Mouse (Mus musculus): ENCODE measurements around the gene Sp9. TPM values are rescaled to one million over a fixed set of nuclear protein-coding genes. Genes with fewer than 3 reads are reported as not detected.

Sp9 gene
- polyA plus RNA-seq (2015; fragmentation: Nextera tagmentation; extraction: Ambion mirVana): 0.87 and 1.6 TPM in 2 replicates

DNA sequence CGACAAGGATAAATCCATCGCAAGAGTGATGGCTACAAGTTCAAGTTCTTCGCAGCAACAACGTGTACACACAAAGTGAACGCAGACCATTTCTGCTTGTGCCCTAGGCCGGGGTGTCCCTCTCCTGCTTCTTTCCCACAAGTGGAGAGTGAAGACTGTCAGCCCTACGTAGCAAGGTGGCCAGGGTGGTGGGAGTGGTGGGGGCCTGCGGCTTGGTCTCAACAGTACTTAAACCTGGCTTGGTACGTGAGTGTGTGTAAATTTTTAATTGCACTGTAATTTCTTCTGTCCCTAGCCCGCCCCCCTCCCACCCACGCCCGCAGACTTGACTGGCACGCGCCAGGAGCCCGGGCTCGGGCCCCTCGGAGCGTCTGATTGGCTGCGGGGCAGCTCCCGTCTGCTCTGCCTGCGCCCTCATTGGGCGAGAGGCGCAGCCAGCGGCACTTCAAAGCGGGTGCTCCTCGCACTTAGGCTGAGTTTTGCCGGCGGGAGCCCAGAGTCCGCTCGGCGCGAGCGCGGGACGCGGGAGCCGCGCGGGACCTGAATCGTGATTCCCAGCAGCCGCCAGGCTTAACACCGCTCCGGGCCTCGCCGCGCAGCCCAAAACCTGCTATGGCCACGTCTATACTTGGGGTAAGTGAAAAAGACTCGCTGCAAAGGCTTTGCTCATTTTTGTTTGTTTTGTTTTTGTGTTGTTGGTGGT is at the start of gene Sp9:
Gene Sp9, plus strand, starts transcription at position 467 of the 703 bp plus-strand sequence.
- peak; percentile 84 for ATAC-seq (ENCODE audit: low FRiP score, low read depth)
- peaks cover 86% of the 10 kb centered on the region for H3K27me3 ChIP-seq
- H3K9ac ChIP-seq: peak within 1 kb of the TSS; percentile 71
- WGBS: under 1% methylated on average over 48 of the region's 48 CpGs
- H3K4me1 ChIP-seq: peaks cover 49% of the 10 kb centered on the region
- no peaks in the 10 kb centered on the region for H3K36me3 ChIP-seq
- peak within 1 kb of the TSS; percentile 55 for H3K4me3 ChIP-seq
- no peaks in the 10 kb centered on the region for H3K9me3 ChIP-seq
- H3K4me2 ChIP-seq (replicated peaks): peak within 1 kb of the TSS; percentile 78
- H3K27ac ChIP-seq: no peak within 1 kb of the TSS

GRCm38 (mm10) chr2:73231081-73231480 is 40.6 kb upstream of the Sp9 start:
- H3K36me3 ChIP-seq: no peaks in the 10 kb centered on the region
- H3K4me2 ChIP-seq (replicated peaks): no peak overlapping the region
- H3K9me3 ChIP-seq: no peaks in the 10 kb centered on the region
- H3K4me1 ChIP-seq: peaks cover 8% of the 10 kb centered on the region
- ATAC-seq (ENCODE audit: low FRiP score, low read depth): no peak
- no peak overlapping the region for H3K4me3 ChIP-seq
- no peaks in the 10 kb centered on the region for H3K27me3 ChIP-seq
- H3K27ac ChIP-seq: no peak overlapping the region
- no peak overlapping the region for H3K9ac ChIP-seq
- 45% methylated on average over 3 of the region's 3 CpGs for WGBS

- no peak overlapping the region for H3K9ac ChIP-seq
- no peak for ATAC-seq (ENCODE audit: low FRiP score, low read depth)
- WGBS: 78% methylated on average over 4 of the region's 4 CpGs
- H3K4me1 ChIP-seq: peaks cover 10% of the 10 kb centered on the region
- no peak overlapping the region for H3K4me2 ChIP-seq (replicated peaks)
- H3K27me3 ChIP-seq: no peaks in the 10 kb centered on the region
- H3K27ac ChIP-seq: no peak overlapping the region
- H3K4me3 ChIP-seq: no peak overlapping the region
- no peaks in the 10 kb centered on the region for H3K36me3 ChIP-seq
- H3K9me3 ChIP-seq: no peaks in the 10 kb centered on the region
These were observed 30.4 kb upstream of the Sp9 start for GRCm38 (mm10) chr2:73241299-73241698.

GRCm38 (mm10) chr2:73248701-73249100 is 23.0 kb upstream of the Sp9 start:
- H3K4me2 ChIP-seq (replicated peaks): no peak overlapping the region
- peaks cover 5% of the 10 kb centered on the region for H3K4me1 ChIP-seq
- no peak overlapping the region for H3K9ac ChIP-seq
- 52% methylated on average over 4 of the region's 4 CpGs for WGBS
- H3K27ac ChIP-seq: no peak overlapping the region
- H3K4me3 ChIP-seq: no peak overlapping the region
- no peaks in the 10 kb centered on the region for H3K27me3 ChIP-seq
- ATAC-seq (ENCODE audit: low FRiP score, low read depth): no peak
- no peaks in the 10 kb centered on the region for H3K36me3 ChIP-seq
- peaks cover 7% of the 10 kb centered on the region; the same call in 1 of the 2 replicates for H3K9me3 ChIP-seq

DNA sequence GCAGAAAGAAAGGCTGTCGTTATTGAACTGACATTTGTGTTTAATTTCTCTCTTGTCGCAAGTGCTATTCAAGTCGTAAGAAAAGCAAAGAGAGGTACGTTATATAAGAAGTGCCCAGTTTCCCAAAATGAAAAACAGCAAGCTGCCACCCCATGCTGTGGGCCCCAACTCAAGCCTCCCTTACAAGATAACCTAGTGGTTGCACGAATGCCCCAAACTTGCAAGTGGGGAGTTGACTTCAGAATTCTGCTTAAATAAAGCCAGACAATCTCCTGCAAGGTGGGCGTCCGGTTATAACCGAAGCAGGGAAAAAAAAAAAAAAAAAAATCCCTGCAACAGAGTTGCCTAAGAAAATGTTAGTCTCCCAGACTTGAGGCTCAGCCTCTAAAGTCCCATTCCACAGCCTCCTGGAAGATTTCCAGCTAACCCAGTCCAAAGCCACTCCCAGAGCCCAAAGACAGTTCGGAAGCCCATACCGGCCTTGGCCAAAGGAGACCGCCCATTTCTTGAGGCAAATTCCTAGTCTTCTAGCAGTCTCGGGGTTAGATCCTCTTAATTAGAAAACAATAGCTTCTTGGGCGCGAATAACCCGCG is 8.5 kb upstream of the Sp9 start:
- H3K27me3 ChIP-seq: peaks cover 52% of the 10 kb centered on the region
- peak overlapping the region; percentile 90 for H3K4me2 ChIP-seq (replicated peaks)
- WGBS: 3% methylated on average over 16 of the region's 16 CpGs

GRCm38 (mm10) chr2:73263794-73264610 is 7.7 kb upstream of the Sp9 start:
- Histone ChIP-seq H3K4me3 (peak overlapping the region; percentile 54), H3K27ac (no peak overlapping the region), H3K4me1 (peaks cover 27% of the 10 kb centered on the region), H3K36me3 (no peaks in the 10 kb centered on the region), H3K27me3 (peaks cover 59% of the 10 kb centered on the region), H3K4me2 (replicated peaks) (peak overlapping the region; percentile 90), H3K9ac (peak overlapping the region; percentile 60), H3K9me3 (peaks cover 4% of the 10 kb centered on the region; the same call in 1 of the 2 replicates)
- 2% methylated on average over 38 of the region's 38 CpGs for WGBS
- peak; percentile 57; the same call in 1 of the 2 replicates for ATAC-seq (ENCODE audit: low FRiP score, low read depth)

More for the DNA sequence above, 8.5 kb upstream of the Sp9 start:
- H3K4me1 ChIP-seq: peaks cover 26% of the 10 kb centered on the region
- no peak overlapping the region for H3K27ac ChIP-seq
- peak overlapping the region; percentile 60 for H3K9ac ChIP-seq
- ATAC-seq (ENCODE audit: low FRiP score, low read depth): no peak
- H3K4me3 ChIP-seq: peak overlapping the region; percentile 54
- H3K36me3 ChIP-seq: no peaks in the 10 kb centered on the region
- peaks cover 4% of the 10 kb centered on the region; the same call in 1 of the 2 replicates for H3K9me3 ChIP-seq

DNA sequence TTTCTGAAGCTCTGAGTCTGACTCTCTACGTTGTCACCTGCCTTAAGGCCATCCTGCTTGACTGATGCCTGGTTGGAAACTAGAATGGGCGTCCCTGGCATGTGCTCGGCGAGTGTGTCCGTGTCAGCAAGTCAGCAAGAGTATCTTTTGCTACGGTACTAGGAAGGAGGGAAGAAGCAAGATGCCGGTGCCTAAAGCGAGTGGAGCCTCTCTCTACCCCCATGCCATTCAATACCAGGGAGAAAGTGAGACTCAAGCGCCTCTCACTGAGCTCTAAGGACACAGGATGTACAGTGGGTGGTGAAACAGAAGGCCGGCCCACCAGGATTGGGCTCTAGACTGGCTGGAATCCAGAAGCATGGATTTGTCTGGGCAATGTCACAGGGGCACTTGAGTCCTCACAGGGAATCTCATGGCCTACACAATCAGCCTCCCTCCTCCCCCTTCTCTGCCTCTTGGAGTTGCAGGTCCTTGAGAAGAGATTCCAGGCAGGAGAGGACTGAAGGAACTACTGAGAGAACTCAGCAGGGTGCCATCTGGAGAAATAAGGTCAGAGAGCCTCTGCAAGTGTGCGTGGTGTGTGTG is 7.0 kb upstream of the Sp9 start:
- no peak overlapping the region for H3K27ac ChIP-seq
- H3K4me1 ChIP-seq: peaks cover 27% of the 10 kb centered on the region
- peak overlapping the region; percentile 90 for H3K4me2 ChIP-seq (replicated peaks)
- WGBS: 6% methylated on average over 11 of the region's 11 CpGs
- no peaks in the 10 kb centered on the region for H3K36me3 ChIP-seq
- peaks cover 64% of the 10 kb centered on the region for H3K27me3 ChIP-seq
- H3K9me3 ChIP-seq: peaks cover 4% of the 10 kb centered on the region; the same call in 1 of the 2 replicates
- peak overlapping the region; percentile 54 for H3K4me3 ChIP-seq
- H3K9ac ChIP-seq: peak overlapping the region; percentile 60; the same call in 1 of the 2 replicates
- no peak for ATAC-seq (ENCODE audit: low FRiP score, low read depth)

- ATAC-seq (ENCODE audit: low FRiP score, low read depth): no peak
- peaks cover 77% of the 10 kb centered on the region for H3K27me3 ChIP-seq
- H3K9me3 ChIP-seq: peaks cover 2% of the 10 kb centered on the region; the same call in 1 of the 2 replicates
- H3K27ac ChIP-seq: no peak overlapping the region
- no peaks in the 10 kb centered on the region for H3K36me3 ChIP-seq
- H3K9ac ChIP-seq: no peak overlapping the region
- no peak overlapping the region for H3K4me3 ChIP-seq
- peaks cover 36% of the 10 kb centered on the region for H3K4me1 ChIP-seq
- WGBS: 5% methylated on average over 5 of the region's 5 CpGs
- H3K4me2 ChIP-seq (replicated peaks): no peak overlapping the region
These were observed 5.7 kb upstream of the Sp9 start for GRCm38 (mm10) chr2:73266011-73266410.

DNA sequence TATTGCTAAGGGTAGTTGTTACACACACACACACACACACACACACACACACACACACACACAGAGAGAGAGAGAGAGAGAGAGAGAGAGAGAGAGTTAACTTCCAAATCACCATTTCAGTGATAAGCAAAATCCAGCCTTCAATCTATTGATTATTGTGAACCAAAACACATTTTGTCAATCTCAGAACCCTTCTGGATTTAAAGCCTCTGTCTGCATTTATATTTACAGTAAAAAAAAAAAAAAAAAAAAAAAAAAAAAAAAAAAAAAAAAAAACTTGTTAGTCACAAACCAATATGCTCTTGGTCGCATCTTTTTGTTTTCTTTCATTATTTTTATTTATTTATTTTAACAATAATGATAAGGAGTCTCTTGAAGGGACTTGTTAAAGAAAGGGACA is 5.1 kb upstream of the Sp9 start:
- no peak overlapping the region for H3K9ac ChIP-seq
- H3K36me3 ChIP-seq: no peaks in the 10 kb centered on the region
- ATAC-seq (ENCODE audit: low FRiP score, low read depth): no peak
- no peaks in the 10 kb centered on the region for H3K9me3 ChIP-seq
- 42% methylated on average over 1 of the region's 1 CpGs for WGBS
- H3K27me3 ChIP-seq: peaks cover 83% of the 10 kb centered on the region
- no peak overlapping the region for H3K27ac ChIP-seq
- H3K4me2 ChIP-seq (replicated peaks): no peak overlapping the region
- peaks cover 42% of the 10 kb centered on the region for H3K4me1 ChIP-seq
- H3K4me3 ChIP-seq: no peak overlapping the region

GRCm38 (mm10) chr2:73267231-73267630 is 4.5 kb upstream of the Sp9 start:
- H3K9me3 ChIP-seq: no peaks in the 10 kb centered on the region
- H3K27me3 ChIP-seq: peaks cover 84% of the 10 kb centered on the region
- H3K4me2 ChIP-seq (replicated peaks): no peak overlapping the region
- no peak for ATAC-seq (ENCODE audit: low FRiP score, low read depth)
- H3K4me1 ChIP-seq: peaks cover 48% of the 10 kb centered on the region
- no peak overlapping the region for H3K4me3 ChIP-seq
- H3K27ac ChIP-seq: no peak overlapping the region
- WGBS: 20% methylated on average over 3 of the region's 3 CpGs
- H3K36me3 ChIP-seq: no peaks in the 10 kb centered on the region
- H3K9ac ChIP-seq: no peak overlapping the region

- Histone ChIP-seq H3K9ac (no peak overlapping the region), H3K36me3 (no peaks in the 10 kb centered on the region), H3K27me3 (peaks cover 84% of the 10 kb centered on the region), H3K4me1 (peaks cover 50% of the 10 kb centered on the region), H3K4me3 (no peak overlapping the region), H3K27ac (no peak overlapping the region), H3K9me3 (no peaks in the 10 kb centered on the region), H3K4me2 (replicated peaks) (no peak overlapping the region)
- 4% methylated on average over 4 of the region's 4 CpGs for WGBS
- no peak for ATAC-seq (ENCODE audit: low FRiP score, low read depth)
These were observed 3.9 kb upstream of the Sp9 start for GRCm38 (mm10) chr2:73267818-73268217.

Data from limb, embryonic 13.5 days (tissue).